Mouse (Mus musculus) myocyte (in vitro differentiated cells): ENCODE measurements around the gene Jpt2. TPM values are rescaled to one million over a fixed set of nuclear protein-coding genes. Genes with fewer than 3 reads are reported as not detected.

Experiments used
- H3K27me3 ChIP-seq: one replicate; pipeline ENCODE4 v1.6.1; 2011; ENCODE audit not compliant: control insufficient read depth, insufficient read depth, insufficient read length
- H3K36me3 ChIP-seq: one replicate; pipeline ENCODE4 v1.6.1; 2011; ENCODE audit not compliant: control insufficient read depth, insufficient read depth
- H3K4me2 ChIP-seq: one replicate; pipeline ENCODE4 v1.6.1; 2011; ENCODE audit warnings: low read depth, control low read depth
- H3K4me3 ChIP-seq: one replicate; pipeline ENCODE4 v1.5.1; 2011; ENCODE audit warnings: mild to moderate bottlenecking, control low read depth, moderate library complexity
- H3K79me2 ChIP-seq: one replicate; pipeline ENCODE4 v1.6.1; 2011; ENCODE audit not compliant: control insufficient read depth, insufficient read depth
- H3ac ChIP-seq: one replicate; pipeline ENCODE4 v1.6.1; 2011; ENCODE audit not compliant: control insufficient read depth, insufficient read length
- CEBPB ChIP-seq: IDR thresholded peaks from 2 replicates; pipeline ENCODE4 v1.6.1; 2011; ENCODE audit warnings: mild to moderate bottlenecking, moderate library complexity; ENCODE audit not compliant: poor library complexity, insufficient read depth, severe bottlenecking
- E2F4 ChIP-seq: IDR thresholded peaks from one replicate; pipeline ENCODE4 v1.6.1; 2011; ENCODE audit warnings: mild to moderate bottlenecking, control low read depth, moderate library complexity; ENCODE audit not compliant: insufficient read depth
- MAX ChIP-seq: IDR thresholded peaks from one replicate; pipeline ENCODE4 v1.6.1; 2011; ENCODE audit warnings: low read depth, mild to moderate bottlenecking, control low read depth
- MYOD1 ChIP-seq, 3 experiments: IDR thresholded peaks; one replicate each; pipeline ENCODE4 v1.6.1; 2011; ENCODE audit warnings: control low read depth in 2 of 3, low read depth in 2 of 3, mild to moderate bottlenecking in 2 of 3, moderate library complexity in 1 of 3; ENCODE audit not compliant: insufficient read length in 2 of 3, control insufficient read depth in 1 of 3
- MYOG ChIP-seq, 3 experiments: IDR thresholded peaks; one replicate each; pipeline ENCODE4 v1.6.1; 2011; ENCODE audit warnings: control low read depth in 2 of 3, low read depth in 2 of 3, mild to moderate bottlenecking in 2 of 3; ENCODE audit not compliant: insufficient read length in 2 of 3, control insufficient read depth in 1 of 3, insufficient read depth in 1 of 3
- POLR2A ChIP-seq: IDR thresholded peaks from one replicate; pipeline ENCODE4 v1.6.1; 2011; ENCODE audit warnings: low read depth, mild to moderate bottlenecking, control low read depth, moderate library complexity; ENCODE audit not compliant: insufficient read length
- POLR2AphosphoS2 ChIP-seq: IDR thresholded peaks from one replicate; pipeline ENCODE4 v1.6.1; 2011; ENCODE audit warnings: low read depth, control low read depth; ENCODE audit not compliant: insufficient read length
- REST ChIP-seq: IDR thresholded peaks from one replicate; pipeline ENCODE4 v1.6.1; 2011; ENCODE audit warnings: mild to moderate bottlenecking, control low read depth, moderate library complexity; ENCODE audit not compliant: insufficient read depth, insufficient read length
- SRF ChIP-seq: IDR thresholded peaks from one replicate; pipeline ENCODE4 v1.6.1; 2011; ENCODE audit warnings: low read depth; ENCODE audit not compliant: control insufficient read depth, insufficient read length
- TCF12 ChIP-seq: IDR thresholded peaks from one replicate; pipeline ENCODE4 v1.6.1; 2011; ENCODE audit warnings: mild to moderate bottlenecking, control low read depth; ENCODE audit not compliant: poor library complexity, insufficient read depth, severe bottlenecking
- TCF3 ChIP-seq: IDR thresholded peaks from one replicate; pipeline ENCODE4 v1.6.1; 2011; ENCODE audit warnings: low read depth, control low read depth; ENCODE audit not compliant: insufficient read length
- USF1 ChIP-seq: IDR thresholded peaks from one replicate; pipeline ENCODE4 v1.6.1; 2011; ENCODE audit warnings: low read depth, mild to moderate bottlenecking, control low read depth, moderate library complexity
- polyA plus RNA-seq: library from polyadenylated mRNA; unstranded; fragments of >200 nt; fragmentation: generic; extraction: Trizol; gene quantifications from one replicate; pipeline ENCODE4 v1.2.1, GENCODE M21; 2012; ENCODE audit warnings: missing spikeins

Jpt2 gene
- polyA plus RNA-seq, 1 experiment, result 16.3 TPM

- no peak for TF ChIP-seq TCF12
- TF ChIP-seq REST, result no peak
- no peak for TF ChIP-seq POLR2AphosphoS2
- TF ChIP-seq SRF, result no peak
- TF ChIP-seq TCF3, result no peak
- TF ChIP-seq MYOG (IDR thresholded peaks at IDR 0.05; ENCODE audit: control insufficient read depth in 1 of 3, insufficient read depth in 1 of 3, insufficient read length in 2 of 3, low read depth in 2 of 3), result no peak
- TF ChIP-seq E2F4, result no peak
- TF ChIP-seq CEBPB, result no peak
- TF ChIP-seq MYOD1 (IDR thresholded peaks at IDR 0.05; ENCODE audit: control insufficient read depth in 1 of 3, insufficient read length in 2 of 3, low read depth in 2 of 3), result no peak
- Histone ChIP-seq H3K4me2 (no peak overlapping the region), H3K27me3 (no peaks in the 10 kb centered on the region), H3K4me3 (no peak overlapping the region), H3K79me2 (no peaks in the 10 kb centered on the region), H3K36me3 (peaks cover 35% of the 10 kb centered on the region), H3ac (no peak overlapping the region)
These were observed 57.6 kb downstream of the Jpt2 start for GRCm38 (mm10) chr17:24902671-24903474.

- H3K27me3 ChIP-seq, result no peaks in the 10 kb centered on the region
- TF ChIP-seq POLR2AphosphoS2 (peak; percentile 18), CEBPB (no peak)
- no peaks in the 10 kb centered on the region for H3K79me2 ChIP-seq
- no peak overlapping the region for H3ac ChIP-seq
- H3K36me3 ChIP-seq, result peaks cover 31% of the 10 kb centered on the region
- H3K4me2 ChIP-seq, result no peak overlapping the region
- H3K4me3 ChIP-seq, result no peak overlapping the region
These were observed 58.4 kb downstream of the Jpt2 start for GRCm38 (mm10) chr17:24902124-24902523.

DNA sequence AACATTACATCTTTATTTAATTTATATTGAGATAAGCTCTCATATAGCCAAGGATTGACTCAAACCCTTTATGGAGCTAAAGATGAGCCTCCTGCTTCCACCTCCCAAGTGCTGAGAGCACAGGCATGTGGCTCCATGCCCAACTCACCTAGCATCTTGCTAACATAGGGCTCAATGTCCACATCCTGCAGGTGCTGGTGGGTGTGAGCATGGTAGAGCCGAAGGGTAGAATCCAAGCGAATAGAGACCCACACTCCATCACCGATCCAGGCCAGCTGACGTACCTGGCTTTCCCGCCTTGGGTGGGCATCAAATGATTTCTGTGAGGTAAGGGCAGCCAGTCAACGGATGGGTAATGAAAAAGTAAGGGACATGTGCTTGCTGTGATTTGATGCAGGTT, 60.5 kb downstream of the Jpt2 start:
- Histone ChIP-seq H3ac (no peak overlapping the region), H3K4me2 (no peak overlapping the region), H3K27me3 (no peaks in the 10 kb centered on the region), H3K4me3 (no peak overlapping the region), H3K79me2 (no peaks in the 10 kb centered on the region), H3K36me3 (peaks cover 24% of the 10 kb centered on the region)
- no peak for TF ChIP-seq POLR2A
- no peak for TF ChIP-seq MYOG (IDR thresholded peaks at IDR 0.05; ENCODE audit: control insufficient read depth in 1 of 3, insufficient read depth in 1 of 3, insufficient read length in 2 of 3, low read depth in 2 of 3)
- no peak for TF ChIP-seq MYOD1 (IDR thresholded peaks at IDR 0.05; ENCODE audit: control insufficient read depth in 1 of 3, insufficient read length in 2 of 3, low read depth in 2 of 3)
- no peak for TF ChIP-seq E2F4
- TF ChIP-seq POLR2AphosphoS2, result peak; percentile 12
- no peak for TF ChIP-seq TCF12
- TF ChIP-seq REST, result no peak
- no peak for TF ChIP-seq TCF3
- TF ChIP-seq USF1, result no peak

GRCm38 (mm10) chr17:24899153-24899552, 61.3 kb downstream of the Jpt2 start:
- H3K4me3 ChIP-seq, result no peak overlapping the region
- H3ac ChIP-seq, result no peak overlapping the region
- H3K36me3 ChIP-seq, result peaks cover 21% of the 10 kb centered on the region
- peaks cover 6% of the 10 kb centered on the region for H3K79me2 ChIP-seq
- H3K27me3 ChIP-seq, result no peaks in the 10 kb centered on the region
- TF ChIP-seq TCF3 (no peak), POLR2AphosphoS2 (peak; percentile 58)
- H3K4me2 ChIP-seq, result no peak overlapping the region

DNA sequence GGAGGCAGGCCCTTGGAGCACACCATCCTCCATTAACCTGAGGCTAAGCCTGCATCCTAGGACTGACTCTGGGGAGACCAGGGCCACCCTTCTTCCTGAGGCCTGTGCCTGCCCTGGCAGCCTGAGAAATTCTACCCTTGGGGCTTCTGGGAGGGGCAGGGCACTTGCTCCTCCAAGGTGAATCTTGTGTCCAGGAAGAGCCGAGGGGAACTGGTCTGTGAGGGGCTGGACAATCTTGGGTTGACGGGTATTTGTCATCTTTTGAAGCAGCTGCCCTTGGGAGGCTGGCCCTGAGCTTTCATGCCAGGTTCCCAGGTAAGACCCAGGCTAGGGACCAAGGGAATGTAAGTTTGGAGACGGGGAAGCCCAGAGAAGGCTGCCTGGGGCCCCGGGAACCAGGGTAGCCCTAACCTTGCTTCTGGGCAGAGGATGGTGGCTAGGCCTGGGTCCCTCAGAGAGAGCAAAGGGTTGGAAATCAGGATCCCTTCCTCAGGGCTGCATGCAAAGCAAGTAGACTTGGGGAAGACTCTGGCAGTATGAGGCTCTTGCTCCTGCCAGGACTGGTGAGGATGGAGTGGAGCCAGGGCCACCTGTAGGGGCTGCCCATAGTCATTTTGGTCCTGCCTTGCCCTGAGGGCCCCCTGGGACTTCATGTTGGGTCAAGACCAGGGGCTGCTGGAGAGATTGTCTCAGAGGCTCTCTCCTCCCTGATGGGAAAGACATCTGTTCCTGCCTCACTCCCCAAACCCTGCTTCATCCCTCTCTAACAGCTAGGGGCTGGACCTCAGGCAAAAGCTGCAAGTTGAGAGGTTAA, 62.2 kb downstream of the Jpt2 start:
- H3ac ChIP-seq, result no peak overlapping the region
- H3K36me3 ChIP-seq, result peaks cover 17% of the 10 kb centered on the region
- H3K4me2 ChIP-seq, result no peak overlapping the region
- TF ChIP-seq MAX (no peak), SRF (no peak), POLR2AphosphoS2 (no peak), CEBPB (no peak), MYOG (IDR thresholded peaks at IDR 0.05; ENCODE audit: control insufficient read depth in 1 of 3, insufficient read depth in 1 of 3, insufficient read length in 2 of 3, low read depth in 2 of 3) (no peak), TCF3 (no peak), E2F4 (no peak), TCF12 (no peak), REST (no peak), USF1 (no peak)
- H3K79me2 ChIP-seq, result peaks cover 12% of the 10 kb centered on the region
- no peaks in the 10 kb centered on the region for H3K27me3 ChIP-seq
- H3K4me3 ChIP-seq, result no peak overlapping the region
